Mouse (Mus musculus): Measurements from ENCODE around the gene Inpp5a.
"Not testable (repeated sequence)": the region's sequence is repeated elsewhere in the genome, so short reads cannot be mapped to it uniquely, and the experiment has no call there.

Inpp5a gene

DNA sequence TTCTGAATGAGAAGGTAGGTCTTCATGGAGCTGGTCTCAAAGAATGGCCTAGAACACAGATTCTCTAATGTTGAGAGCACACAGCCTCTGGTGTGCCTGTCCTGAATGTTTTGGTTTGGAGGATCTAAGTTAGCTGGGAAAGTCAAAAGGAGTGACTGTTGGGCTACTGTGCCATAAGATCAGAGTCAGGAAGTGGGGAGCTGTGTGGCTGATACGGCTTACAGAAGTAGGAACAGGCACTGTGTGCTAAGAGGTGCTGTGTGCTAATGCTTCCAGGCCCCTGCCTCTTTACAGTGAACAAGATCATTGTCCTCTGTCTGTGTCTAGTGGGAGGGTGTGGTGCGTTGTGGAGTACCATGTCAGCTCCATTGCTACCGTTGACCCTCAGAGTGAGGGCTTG is 12.0 kb downstream of the Inpp5a start:
- DNase-seq (ENCODE audit: low spot score) = no peak

DNA sequence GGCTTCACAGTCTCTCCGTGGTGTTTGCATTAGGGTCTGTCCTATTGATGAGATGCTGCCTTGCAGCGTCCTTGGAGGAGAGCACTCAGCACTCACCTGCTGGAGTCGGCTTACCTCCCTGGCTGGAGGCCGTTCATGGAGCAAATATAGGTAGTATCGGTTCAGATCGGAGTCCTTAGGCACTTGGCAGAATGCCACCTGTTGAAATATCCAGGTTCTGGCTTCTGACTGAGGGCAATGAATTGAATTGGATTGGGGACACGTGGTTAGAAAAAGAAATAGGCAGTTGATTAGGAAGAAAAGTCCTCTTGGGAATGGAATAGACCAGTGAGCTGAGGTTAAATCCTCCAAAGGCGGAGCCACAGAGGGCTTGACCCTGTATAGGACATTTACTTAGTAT is 12.9 kb downstream of the Inpp5a start:
- no peak for DNase-seq (ENCODE audit: low spot score)

DNA sequence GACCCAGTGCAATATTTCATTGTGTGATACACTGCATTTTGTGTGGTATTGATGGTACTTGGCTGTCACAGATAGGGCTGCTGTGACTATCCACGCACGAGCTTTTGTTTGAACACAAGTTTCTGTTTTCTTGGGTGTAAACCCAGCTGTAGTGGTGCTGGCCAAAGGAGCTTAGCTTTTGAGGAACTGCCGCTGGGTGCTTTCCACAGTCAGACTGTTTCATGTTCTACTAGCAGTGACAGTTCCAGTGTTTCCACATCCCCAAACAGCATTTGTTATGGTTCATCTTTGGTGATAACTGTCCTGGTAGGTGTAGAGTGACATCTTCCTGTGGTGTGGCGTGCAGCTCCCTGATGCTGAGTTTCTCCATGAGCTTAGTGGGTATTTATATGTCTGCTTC is 13.8 kb downstream of the Inpp5a start:
- DNase-seq (ENCODE audit: low spot score) = no peak

DNA sequence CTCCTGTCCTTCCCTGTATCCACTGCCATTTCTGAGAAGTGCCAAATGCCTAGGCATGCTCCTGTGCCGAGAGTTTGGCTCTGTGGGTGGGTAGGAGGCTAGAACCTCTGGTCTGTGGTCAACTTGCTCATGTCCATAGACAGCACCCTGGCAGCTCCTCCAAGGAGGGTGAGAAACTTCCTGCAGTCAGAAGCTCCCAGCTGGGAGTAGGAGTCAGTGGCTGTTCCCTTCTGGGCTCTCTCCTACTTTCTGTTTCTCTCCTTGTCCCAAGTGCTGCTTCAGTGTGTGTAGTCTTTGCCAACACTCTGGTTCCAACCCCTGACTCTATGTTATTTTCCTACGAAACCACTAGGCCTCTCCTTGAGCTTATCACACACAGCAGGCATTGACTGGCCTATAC is 17.7 kb downstream of the Inpp5a start:
- DNase-seq (ENCODE audit: low spot score) = no peak

DNA sequence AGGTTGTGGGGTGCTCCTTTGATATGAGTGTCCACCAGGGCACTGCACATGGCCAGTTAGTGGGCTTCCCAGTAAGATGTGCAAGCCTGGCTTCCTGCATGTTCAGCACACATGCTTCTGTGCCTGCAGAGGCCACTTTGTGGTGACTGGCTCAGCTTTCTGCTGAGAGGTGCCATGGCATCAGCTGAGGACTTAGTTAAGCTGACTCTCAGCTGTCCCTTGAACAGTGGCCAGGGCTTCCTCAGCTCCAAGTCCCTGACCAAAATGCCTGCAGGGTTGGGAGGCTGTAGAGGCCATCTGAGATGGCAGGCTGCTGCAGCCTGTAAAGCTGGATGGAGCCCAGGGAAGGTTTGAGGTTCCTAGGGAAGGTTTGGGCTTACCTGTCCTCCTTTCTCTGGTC is 19.1 kb downstream of the Inpp5a start:
- DNase-seq (ENCODE audit: low spot score) = no peak

DNA sequence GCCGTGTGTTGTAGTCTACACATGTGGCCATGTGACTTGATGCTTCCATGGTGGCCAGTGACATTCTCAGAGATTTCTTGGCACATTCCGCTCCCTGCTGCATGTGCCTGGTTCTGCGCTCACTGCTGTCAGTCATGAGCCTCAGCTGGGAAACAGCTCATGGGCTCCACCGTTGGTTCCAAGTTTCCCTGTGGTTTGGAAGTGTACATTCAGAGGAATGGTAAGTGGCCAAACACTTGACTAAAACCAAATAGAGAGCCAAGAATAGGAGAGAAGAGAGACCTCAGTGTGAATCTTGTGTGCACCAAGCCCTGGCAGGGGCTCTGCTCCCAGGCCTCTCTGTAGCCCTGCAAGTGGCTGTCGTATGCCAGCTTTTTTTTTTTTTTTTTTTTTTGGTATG is 21.0 kb downstream of the Inpp5a start:
- no peak for DNase-seq (ENCODE audit: low spot score)

DNA sequence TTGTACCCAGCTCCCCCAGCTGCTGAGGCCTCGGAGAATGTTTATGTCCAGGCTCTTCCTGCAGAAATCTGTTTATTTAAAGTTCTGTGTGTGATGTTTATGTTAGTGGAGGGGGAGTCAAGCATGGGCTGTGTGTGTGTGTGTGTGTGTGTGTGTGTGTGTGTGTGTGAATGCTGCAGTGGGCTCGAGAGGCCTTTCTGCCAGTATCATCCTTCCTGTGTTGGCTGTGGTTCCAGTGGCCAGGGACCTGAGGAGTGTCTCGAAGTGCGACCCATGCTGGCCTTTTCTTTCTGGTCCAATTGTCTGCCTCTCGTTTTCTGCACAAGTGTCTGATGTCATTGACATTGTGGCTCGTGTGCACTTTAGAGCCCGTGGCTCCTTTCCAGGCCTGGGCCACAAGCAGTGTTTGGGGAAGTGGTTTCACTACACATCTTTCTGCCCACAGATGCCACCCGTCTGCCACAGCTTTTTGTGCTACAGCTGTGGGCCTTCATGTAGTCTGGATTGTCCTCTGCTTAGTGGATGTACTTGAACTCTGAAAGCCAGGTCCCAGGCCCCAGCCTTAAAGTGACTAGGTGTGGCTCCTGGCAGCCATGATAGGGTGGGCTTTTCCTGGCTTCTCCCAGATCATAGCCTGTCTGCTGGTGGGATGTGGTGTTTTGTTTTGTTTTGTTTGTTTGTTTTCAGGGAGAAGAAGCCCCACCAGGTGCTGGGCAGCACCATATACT is 23.5 kb downstream of the Inpp5a start:
- no peak for DNase-seq (ENCODE audit: low spot score)

DNA sequence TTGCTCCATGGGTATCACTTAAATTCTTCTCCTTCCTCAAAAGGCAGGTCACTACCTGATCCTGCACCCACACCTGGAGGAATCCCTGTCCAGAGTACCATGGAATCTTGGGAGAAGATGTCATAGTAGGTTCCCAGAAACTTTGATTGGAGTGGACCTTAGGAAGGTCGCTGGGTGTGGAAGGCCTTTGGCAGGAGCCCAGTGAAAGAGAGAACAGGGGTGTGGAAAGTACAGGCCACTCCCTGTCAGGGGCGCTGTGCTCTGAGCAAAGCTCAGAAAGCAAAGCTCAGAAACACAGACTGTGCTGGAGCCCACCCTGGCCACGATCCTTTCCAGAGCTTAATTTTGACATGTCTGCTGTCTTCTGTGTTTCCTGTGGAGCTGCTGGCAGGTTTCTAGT is 24.5 kb downstream of the Inpp5a start:
- DNase-seq (ENCODE audit: low spot score) = no peak

DNA sequence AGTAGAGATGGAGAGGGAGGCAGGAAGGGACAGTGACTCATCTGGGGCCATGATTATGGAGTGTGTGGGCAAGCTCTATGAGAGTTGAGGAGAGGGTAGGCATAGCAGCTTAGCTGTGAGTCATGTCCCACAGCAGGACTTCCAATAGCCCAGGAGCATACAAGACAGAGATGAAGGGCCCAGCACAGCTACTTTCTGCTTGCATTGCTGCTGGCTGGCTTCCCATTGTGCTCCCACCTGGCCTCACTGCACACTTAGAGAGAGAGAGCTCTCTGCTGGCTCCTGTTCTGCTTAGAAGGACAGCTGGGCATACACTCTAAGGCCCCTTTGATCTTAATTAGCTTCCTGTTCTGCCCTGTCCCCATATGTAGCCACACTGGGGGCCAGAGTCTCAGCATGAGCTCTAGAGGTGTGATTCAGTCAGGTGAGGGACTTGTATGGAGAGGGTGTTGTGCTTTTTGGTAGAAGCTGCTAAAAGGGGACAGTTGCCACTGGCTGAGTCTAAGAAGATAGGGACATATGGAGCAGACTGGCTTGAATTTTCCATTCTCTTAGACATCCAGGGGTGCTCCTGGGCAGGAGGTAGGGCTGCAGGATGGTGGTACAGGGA is 26.8 kb downstream of the Inpp5a start:
- DNase-seq (ENCODE audit: low spot score) = no peak

DNA sequence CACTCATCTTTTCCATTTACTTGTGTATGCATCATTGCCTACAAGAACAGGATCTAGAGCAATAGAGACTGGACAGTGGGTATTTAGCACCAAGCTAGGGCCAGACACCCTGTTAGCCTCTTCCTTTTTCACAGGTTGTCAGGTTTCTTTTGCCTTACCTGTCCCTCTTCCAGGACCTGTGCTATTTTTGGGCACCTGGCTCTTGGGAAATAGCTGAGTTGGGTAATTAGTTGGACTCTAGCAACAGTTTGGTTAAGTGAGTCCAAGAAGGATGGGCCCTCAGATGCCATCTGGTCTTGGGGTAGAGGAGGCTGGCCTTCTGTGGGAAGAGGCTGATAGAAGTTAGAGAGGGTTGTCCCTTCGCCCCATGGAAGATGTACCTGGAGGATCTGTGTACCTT is 29.5 kb downstream of the Inpp5a start:
- DNase-seq (ENCODE audit: low spot score) = no peak

DNA sequence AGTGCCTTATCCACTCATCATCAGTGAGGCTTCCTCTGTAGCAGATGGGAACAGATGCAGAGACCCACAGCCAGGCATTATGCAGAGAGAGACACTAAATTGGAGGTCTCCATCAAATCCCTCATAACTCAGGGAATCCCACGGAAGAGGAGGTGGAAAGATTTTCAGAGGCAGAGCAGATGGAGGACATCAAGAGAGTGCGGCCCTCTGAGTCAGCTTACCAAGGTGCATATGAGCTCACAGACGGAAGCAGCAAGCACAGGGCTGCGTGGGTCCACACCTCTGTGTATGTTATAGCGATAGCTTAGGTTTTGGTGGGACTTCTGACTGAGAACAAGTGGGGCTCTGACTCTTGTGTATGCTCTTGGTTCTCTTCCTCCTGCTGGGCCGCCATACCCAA is 33.9 kb downstream of the Inpp5a start:
- no peak for DNase-seq (ENCODE audit: low spot score)

DNA sequence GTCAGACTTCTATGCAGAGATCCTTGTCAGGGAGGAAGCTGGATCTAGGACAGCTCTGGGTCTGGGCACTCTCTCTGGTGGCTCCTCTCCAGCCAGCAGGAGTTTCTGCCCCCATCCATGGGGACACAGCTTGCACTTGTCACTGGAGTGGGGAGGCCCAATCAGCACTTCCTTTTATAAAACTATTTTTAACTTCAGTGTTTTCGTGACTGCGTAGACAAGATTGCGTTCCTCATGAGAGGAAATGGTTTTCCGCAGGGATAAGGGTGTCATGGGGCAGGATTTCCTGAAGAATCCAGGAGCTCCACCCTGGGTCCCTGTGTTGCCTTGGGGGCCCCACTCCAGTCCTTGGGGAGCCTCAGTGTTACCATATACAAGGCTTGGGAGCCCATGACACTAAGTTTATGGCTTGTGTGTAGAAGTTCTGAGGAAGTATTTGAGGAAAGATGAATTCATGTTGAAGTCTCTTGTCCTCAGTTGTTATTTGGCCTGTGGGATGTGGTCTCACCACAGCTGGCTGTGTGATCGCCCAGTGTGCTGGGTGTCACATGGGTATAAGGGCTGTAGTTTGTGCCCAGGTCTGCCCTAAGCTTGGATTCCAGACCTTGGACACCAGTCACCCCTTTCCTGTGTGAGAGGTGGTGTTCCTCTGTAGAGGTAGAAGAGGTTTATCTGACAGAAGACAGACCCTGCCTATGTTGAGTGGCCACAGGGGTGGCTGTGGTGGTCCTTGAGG is 45.4 kb downstream of the Inpp5a start:
- no peak for DNase-seq (ENCODE audit: low spot score)

DNA sequence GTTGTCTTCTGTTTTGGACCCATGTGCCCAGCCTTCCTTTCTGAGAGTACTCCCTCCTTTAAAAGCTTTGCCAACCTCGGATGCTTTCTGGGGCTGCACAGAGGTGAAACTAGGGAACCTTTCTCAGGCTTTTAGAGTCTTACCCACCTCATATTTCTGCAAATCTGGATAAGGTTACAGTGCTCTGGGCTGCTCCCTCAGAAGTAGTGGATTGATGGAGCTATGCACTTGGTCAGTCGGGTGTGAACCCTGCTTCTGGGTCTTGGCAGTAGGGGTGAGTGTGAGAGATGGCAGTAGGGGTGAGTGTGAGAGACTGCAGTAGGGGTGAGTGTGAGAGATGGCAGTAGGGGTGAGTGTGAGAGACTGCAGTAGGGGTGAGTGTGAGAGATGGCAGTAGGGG is 46.0 kb downstream of the Inpp5a start:
- not testable (repeated sequence) for DNase-seq (ENCODE audit: low spot score)

DNA sequence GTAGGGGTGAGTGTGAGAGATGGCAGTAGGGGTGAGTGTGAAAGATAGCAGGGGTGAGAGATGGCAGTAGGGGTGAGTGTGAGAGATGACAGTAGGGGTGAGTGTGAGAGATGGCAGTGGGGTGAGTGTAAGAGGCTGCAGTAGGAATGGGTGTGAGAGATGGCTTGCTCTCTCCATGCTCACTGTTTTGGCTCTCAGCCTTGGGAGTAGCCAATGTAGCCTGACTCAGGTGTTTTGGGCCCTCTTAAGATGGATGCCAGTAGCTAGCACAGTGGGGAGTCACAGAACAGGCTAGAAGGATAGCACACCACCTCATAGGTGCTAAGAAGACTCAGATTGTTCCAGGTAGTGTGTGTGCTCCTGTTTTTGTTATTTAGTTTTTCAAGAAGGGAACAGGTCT is 46.8 kb downstream of the Inpp5a start:
- no peak for DNase-seq (ENCODE audit: low spot score)

DNA sequence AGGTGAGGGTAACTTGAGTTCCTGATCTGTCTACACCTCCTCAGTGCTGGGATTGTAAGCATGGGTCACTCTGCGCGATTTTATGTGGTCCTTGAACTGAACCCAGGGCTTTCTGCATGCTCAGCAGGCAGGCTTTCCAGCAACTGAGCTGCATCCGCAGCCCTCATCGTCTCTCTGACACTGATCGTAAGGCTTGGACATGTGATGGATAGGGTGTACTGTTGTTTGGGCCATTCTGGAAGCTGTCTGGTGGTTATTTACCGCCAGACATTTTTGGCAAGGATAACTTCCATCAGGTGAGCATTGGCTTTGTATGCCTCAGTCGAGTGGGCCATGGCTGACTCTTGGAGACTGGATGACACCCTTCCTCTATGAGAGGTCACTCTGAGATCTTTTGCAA is 48.0 kb downstream of the Inpp5a start:
- DNase-seq (ENCODE audit: low spot score) = no peak

DNA sequence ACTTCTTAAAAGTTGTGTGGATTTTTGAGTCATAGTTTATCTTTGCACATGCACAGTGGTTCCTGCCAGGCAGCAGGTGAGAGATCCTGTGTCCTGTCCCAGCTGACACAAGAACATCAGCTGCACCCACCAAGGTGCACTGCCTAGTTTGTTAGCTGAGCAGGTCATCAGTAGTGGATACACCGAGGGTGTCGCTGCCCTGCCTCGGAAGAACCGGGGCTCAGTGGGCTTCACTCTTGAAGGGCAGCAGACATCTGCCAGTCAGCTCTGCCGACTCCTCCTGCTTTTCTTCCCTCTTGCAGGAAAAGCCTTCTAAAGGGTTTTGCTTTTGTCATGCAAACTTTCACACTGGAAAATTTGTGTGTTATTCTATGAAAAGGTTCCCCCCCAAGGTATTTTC is 48.6 kb downstream of the Inpp5a start:
- DNase-seq (ENCODE audit: low spot score) = no peak

DNA sequence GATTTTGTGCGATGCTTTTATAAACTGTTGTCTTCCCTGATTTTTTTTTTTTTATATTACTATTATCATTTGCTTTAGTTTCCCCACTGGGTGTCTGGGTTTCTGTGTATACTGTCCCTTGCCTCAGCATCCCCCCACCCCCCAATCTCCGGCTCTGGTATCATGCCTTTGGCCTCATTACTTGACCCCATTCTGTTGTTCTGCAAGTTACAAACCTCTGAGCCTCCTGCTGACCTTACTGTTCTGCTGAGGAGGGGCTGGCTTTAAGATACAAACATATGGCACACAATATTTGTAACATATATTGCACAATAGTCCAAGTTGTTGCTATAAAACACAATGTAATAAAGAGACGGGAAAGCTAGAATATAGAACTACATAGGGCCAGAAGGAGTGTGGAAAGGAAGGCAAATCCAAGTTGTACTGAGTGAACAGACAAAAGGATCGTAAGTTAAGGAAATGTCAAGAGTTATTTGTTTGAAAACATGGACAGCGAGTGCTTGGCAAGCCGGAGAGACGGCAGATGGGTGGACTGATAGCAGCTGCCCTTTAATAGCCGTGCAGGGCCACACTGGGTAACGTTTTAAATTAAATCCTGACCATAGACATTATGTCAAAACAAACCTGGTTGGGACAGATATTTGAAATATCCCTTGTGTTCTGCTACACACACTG is 49.2 kb downstream of the Inpp5a start:
- DNase-seq (ENCODE audit: low spot score) = no peak

DNA sequence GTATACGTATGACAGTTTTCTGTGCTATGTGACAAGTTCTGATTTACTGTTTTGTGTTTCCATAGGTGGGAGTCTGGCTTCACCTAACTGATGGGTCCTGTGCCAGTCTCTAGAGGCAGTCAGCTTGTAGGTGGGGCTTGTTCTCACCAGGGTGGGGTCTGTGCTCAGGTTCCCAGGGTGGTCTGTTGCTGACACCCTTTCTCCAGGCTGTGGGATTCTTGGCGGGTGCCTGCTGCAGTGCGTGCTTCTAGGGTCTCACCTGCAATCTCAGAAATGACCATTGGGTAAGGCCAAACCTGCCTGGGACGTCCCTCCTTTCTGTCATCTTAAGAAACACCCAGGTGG is 49.7 kb downstream of the Inpp5a start:
- no peak for DNase-seq (ENCODE audit: low spot score)

DNA sequence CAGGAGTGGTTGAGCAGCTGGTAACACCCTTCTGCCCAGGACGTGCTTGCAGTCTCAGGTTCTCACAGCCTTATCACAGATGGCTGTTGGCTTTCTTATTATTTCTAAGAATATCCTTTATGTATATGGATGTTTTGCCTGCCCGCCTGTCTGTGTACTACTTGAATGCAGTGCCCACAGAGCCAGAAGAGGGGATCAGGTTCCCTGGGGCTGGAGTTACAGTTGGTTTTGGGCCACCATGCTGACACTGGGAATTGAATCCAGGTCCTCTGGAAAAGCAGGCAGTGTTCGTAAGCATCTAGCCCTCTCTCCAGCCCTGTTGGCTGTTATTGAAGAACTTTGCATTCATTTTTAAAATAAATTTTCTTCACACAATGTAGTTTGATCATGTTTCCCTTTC is 50.1 kb downstream of the Inpp5a start:
- no peak for DNase-seq (ENCODE audit: low spot score)

DNA sequence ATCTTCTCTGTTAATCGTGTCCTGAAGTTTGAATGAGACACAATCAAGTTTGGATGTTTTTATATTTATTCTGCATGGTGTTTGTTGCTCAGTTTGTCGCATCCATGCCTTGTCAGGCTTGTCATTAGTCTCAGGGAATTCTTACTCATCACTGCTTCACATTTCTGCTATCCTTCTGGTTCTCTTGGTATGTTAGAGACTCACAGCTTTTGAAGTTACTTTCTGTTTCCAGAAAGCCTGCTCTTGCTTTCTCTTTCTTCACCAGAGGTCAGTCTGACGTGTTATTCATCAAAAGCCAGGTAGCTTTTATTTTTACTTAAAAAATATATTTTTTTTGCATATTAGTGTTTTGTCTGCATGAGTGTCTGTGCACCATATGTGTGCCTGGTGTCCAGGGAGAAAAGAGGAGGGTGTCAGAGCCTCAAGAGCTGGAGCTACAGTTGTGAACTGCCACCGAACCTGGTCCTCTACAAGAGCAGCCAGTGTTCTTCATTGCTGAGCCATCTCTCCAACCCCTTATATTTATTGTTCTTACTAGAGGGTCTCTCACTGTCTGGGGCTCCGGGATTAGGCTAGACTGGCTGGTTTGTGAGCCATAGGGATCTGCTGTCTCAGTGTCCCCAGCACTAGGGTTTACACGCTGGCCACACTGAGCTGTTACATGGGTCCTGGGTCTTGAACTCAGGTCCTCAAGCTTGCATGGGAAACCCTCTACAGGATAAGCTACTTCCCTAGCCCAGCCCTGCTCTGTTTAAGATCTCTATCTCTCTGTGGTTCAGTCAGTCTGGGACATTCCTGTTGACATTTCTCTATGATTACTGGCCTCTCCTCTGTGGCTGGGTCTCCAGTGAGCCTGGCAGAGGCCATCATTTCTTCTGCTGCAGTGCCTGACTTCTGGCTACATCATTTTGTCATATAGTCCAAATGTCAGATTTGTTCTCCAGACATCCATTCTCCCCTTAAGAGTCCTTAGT is 51.3 kb downstream of the Inpp5a start:
- no peak for DNase-seq (ENCODE audit: low spot score)

DNA sequence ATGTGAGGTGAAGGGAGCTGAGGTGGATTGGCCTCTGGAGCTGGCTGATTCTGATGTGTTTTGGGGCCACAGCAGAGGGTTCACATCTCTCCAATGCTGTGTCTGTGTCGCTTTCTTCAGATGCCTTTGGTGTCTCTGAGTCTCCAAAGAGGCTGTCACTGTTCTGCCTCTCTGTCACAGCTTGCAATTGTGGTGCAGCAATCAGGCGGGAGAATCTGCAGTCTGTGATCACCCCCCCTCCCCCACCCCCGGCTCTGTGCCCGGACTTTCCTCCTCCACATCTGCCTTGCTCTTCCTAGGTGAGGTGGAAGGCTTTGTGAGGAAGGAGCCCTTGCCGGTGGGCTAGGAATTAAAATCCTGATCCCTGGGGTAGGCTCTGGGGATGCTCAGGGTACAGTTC is 52.1 kb downstream of the Inpp5a start:
- DNase-seq (ENCODE audit: low spot score) = no peak

DNA sequence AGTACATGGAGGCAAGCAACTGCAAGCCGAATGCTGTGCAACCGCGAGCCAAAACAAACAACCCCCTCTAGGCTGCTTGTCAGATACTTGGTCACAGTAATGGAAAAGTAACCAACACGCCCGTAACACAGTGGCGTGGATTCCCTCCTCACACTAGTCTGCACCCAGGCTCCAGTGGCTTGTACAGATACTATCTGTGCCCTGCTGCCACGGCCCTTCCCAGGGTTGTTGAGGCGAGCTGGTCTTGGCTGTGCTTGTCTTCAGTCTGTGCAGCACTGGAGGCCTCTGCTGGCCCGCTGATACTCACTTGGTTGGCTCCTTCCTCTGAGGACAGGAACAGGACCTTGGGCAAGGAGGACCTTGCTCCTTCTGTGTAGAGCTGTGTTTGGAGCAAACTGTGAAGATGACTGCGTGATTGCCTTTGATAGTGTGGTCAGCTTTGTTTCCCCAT is 52.9 kb downstream of the Inpp5a start:
- DNase-seq (ENCODE audit: low spot score) = no peak
